Mouse (Mus musculus): ENCODE data around the gene Gpr21.

DNA sequence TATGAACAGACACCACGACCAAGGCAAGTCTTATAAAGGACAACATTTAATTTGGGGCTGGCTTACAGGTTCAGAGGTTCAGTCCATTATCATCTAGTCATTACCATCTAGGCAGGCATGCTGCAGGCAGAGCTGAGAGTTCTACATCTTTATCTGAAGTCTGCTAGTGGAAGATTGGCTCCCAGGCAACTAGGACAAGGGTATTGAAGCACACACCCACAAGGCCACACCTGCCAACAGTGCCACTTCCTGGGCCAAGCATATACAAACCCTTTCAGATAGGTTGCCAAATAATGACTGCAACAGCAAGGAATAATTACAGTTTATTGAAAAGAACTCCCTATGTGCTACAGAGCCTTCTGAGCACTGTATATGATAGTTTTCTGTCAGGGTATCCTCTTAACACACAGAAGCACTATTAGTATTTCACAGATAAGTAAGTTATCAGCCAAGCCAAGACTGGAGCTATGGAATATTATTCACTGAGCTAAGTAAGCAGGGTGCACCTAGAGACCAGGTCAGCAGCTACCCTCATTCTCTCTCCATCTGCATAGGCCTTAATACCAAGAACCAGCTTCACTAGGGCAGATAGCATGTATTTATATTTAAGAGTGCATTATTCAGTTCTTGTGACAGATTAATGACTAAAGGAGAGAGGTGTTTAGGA is 33.3 kb downstream of the Gpr21 start:
- TF ChIP-seq CTCF (IDR thresholded peaks at IDR 0.05; ENCODE audit: low read depth, low read length) (no peak), GATA1 (IDR thresholded peaks at IDR 0.05; ENCODE audit: borderline replicate concordance, low read length) (no peak)

Measured in G1E (cell line).